Mouse (Mus musculus): ENCODE measurements at regions not wholly inside any gene's neighbourhood (a gene's known extent, or its start where the extent isn't known, plus 50 kb on each side); places are given as distances from the start of the nearest gene placed in this dataset.
A peak's percentile ranks its signal among the peaks of the same experiment; 100 is the strongest.

DNA sequence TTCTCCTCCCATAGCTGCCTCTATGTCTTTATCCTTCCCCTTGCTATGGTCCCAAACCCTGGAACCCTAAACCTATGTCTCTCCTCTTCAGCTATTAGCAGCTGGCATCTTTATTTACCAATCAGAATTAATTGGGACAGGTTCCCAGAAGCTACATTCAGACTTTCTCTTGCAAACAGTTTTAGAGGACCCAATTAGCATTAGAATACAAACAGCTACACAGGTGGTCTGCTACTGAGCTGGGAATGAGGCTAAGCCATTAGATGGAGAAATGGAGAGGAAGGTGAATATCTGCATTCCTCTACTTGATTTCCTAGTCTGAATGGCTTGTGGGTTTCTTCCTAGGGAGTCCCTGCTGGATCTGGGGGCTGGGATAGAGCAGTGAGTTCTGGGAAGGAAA, 611.9 kb downstream of the A830018L16Rik start:
- H3K36me3 ChIP-seq (ENCODE audit: control insufficient read depth, insufficient read depth, low read length) = no peaks in the 10 kb centered on the region
- no peaks in the 10 kb centered on the region for H3K9me3 ChIP-seq (ENCODE audit: control insufficient read depth, low read length)
- no peak overlapping the region for H3K4me2 ChIP-seq
- H3K4me3 ChIP-seq (ENCODE audit: low read depth, low read length) = no peak overlapping the region
- DNase-seq (ENCODE audit: low spot score, missing footprints) (no peak), ATAC-seq (ENCODE audit: low FRiP score) (no peak)
- no peak overlapping the region for H3K9ac ChIP-seq (ENCODE audit: low read length)
- H3K27me3 ChIP-seq (ENCODE audit: control insufficient read depth, insufficient read depth, low read length) = no peaks in the 10 kb centered on the region
- H3K4me1 ChIP-seq (ENCODE audit: control insufficient read depth, insufficient read depth, low read length) = no peaks in the 10 kb centered on the region
- no peak overlapping the region for H3K27ac ChIP-seq (ENCODE audit: low read depth, low read length)

DNA sequence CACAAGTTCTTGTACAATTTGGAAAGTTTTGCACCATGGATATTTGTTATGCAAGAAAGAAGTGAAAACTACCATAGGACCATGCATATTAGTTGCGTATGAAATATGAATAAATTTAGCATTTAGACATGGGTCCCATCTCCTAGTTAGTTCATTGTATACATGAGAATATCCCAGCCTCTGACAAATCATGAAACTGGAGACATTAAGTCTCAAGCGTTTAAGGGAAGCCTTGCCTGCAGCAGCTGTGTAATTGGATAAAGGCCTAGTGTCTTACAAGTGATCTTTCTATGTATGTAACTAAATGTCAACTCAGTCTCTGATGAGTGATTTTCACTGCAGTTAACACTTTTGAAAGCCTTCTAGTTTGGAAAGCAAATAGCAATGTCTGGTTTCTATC, 613.5 kb downstream of the A830018L16Rik start:
- no peak for DNase-seq (ENCODE audit: low spot score, missing footprints)
- Histone ChIP-seq H3K27ac (ENCODE audit: low read depth, low read length) (no peak overlapping the region), H3K9me3 (ENCODE audit: control insufficient read depth, low read length) (no peaks in the 10 kb centered on the region), H3K36me3 (ENCODE audit: control insufficient read depth, insufficient read depth, low read length) (no peaks in the 10 kb centered on the region), H3K9ac (ENCODE audit: low read length) (no peak overlapping the region), H3K4me1 (ENCODE audit: control insufficient read depth, insufficient read depth, low read length) (no peaks in the 10 kb centered on the region), H3K27me3 (ENCODE audit: control insufficient read depth, insufficient read depth, low read length) (no peaks in the 10 kb centered on the region), H3K4me2 (no peak overlapping the region), H3K4me3 (ENCODE audit: low read depth, low read length) (no peak overlapping the region)
- 75% methylated on average over 2 of the region's 2 CpGs for WGBS
- no peak for ATAC-seq (ENCODE audit: low FRiP score)

- no peak for DNase-seq (ENCODE audit: low spot score, missing footprints)
- H3K4me1 ChIP-seq (ENCODE audit: control insufficient read depth, insufficient read depth, low read length) = no peaks in the 10 kb centered on the region
- no peaks in the 10 kb centered on the region for H3K27me3 ChIP-seq (ENCODE audit: control insufficient read depth, insufficient read depth, low read length)
- H3K4me2 ChIP-seq = no peak overlapping the region
- H3K27ac ChIP-seq (ENCODE audit: low read depth, low read length) = no peak overlapping the region
- H3K4me3 ChIP-seq (ENCODE audit: low read depth, low read length) = no peak overlapping the region
- ATAC-seq (ENCODE audit: low FRiP score) = no peak
- H3K36me3 ChIP-seq (ENCODE audit: control insufficient read depth, insufficient read depth, low read length) = no peaks in the 10 kb centered on the region
- H3K9me3 ChIP-seq (ENCODE audit: control insufficient read depth, low read length) = no peaks in the 10 kb centered on the region
- 84% methylated on average over 4 of the region's 4 CpGs for WGBS
- H3K9ac ChIP-seq (ENCODE audit: low read length) = no peak overlapping the region
These were observed 614.2 kb downstream of the A830018L16Rik start for GRCm38 (mm10) chr1:12028074-12028473.

GRCm38 (mm10) chr1:12051931-12052482, 638.1 kb downstream of the A830018L16Rik start:
- Histone ChIP-seq H3K4me1 (ENCODE audit: control insufficient read depth, insufficient read depth, low read length) (peaks cover 6% of the 10 kb centered on the region; the same call in 1 of the 2 replicates), H3K36me3 (ENCODE audit: control insufficient read depth, insufficient read depth, low read length) (no peaks in the 10 kb centered on the region), H3K27ac (ENCODE audit: low read depth, low read length) (no peak overlapping the region), H3K9ac (ENCODE audit: low read length) (no peak overlapping the region), H3K4me2 (no peak overlapping the region), H3K9me3 (ENCODE audit: control insufficient read depth, low read length) (no peaks in the 10 kb centered on the region), H3K4me3 (ENCODE audit: low read depth, low read length) (no peak overlapping the region), H3K27me3 (ENCODE audit: control insufficient read depth, insufficient read depth, low read length) (peaks cover 33% of the 10 kb centered on the region)
- no peak for ATAC-seq (ENCODE audit: low FRiP score)
- 72% methylated on average over 8 of the region's 8 CpGs for WGBS
- DNase-seq (ENCODE audit: low spot score, missing footprints) = peak; percentile 69

- no peak overlapping the region for H3K27ac ChIP-seq (ENCODE audit: low read depth, low read length)
- ATAC-seq (ENCODE audit: low FRiP score) = peak; percentile 96
These were observed 642.1 kb downstream of the A830018L16Rik start for GRCm38 (mm10) chr1:12055865-12056560.

DNA sequence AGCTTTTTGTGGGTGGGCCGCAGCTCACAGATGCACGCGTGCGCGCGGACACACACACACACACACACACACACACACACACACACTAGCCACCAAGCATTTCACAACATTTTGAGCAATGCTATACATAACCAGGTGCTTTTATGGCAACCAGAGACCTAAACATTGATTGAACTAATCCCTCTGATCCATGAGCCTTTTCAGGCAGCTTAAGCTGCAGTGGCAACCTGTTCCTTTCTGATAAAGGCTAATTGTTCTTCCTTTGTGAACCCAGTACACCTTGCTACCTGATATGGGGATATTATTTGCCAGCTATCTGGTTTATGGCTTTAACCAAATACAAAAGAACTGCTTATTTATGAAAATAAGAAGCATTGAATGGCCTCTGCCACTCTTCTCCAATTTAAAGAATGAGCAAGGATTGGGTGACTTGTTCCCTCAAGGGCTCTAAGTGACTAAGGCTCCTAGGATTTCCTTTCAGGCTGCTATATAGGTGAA, 651.2 kb downstream of the A830018L16Rik start:
- Histone ChIP-seq H3K4me3 (ENCODE audit: low read depth, low read length) (no peak overlapping the region), H3K27me3 (ENCODE audit: control insufficient read depth, insufficient read depth, low read length) (peaks cover 6% of the 10 kb centered on the region; the same call in 1 of the 2 replicates), H3K4me2 (no peak overlapping the region), H3K36me3 (ENCODE audit: control insufficient read depth, insufficient read depth, low read length) (no peaks in the 10 kb centered on the region), H3K4me1 (ENCODE audit: control insufficient read depth, insufficient read depth, low read length) (no peaks in the 10 kb centered on the region), H3K9ac (ENCODE audit: low read length) (no peak overlapping the region), H3K27ac (ENCODE audit: low read depth, low read length) (no peak overlapping the region), H3K9me3 (ENCODE audit: control insufficient read depth, low read length) (no peaks in the 10 kb centered on the region)
- WGBS = over 99% methylated on average over 6 of the region's 6 CpGs
- DNase-seq (ENCODE audit: low spot score, missing footprints) = peak; percentile 69
- ATAC-seq (ENCODE audit: low FRiP score) = no peak

More at GRCm38 (mm10) chr1:12055865-12056560, 642.1 kb downstream of the A830018L16Rik start:
- no peak overlapping the region for H3K4me2 ChIP-seq
- peaks cover 8% of the 10 kb centered on the region; the same call in 1 of the 2 replicates for H3K4me1 ChIP-seq (ENCODE audit: control insufficient read depth, insufficient read depth, low read length)
- H3K9me3 ChIP-seq (ENCODE audit: control insufficient read depth, low read length) = no peaks in the 10 kb centered on the region
- DNase-seq (ENCODE audit: low spot score, missing footprints) = peak; percentile 92
- H3K27me3 ChIP-seq (ENCODE audit: control insufficient read depth, insufficient read depth, low read length) = peaks cover 42% of the 10 kb centered on the region
- no peaks in the 10 kb centered on the region for H3K36me3 ChIP-seq (ENCODE audit: control insufficient read depth, insufficient read depth, low read length)
- H3K4me3 ChIP-seq (ENCODE audit: low read depth, low read length) = no peak overlapping the region
- WGBS = 16% methylated on average over 3 of the region's 3 CpGs
- no peak overlapping the region for H3K9ac ChIP-seq (ENCODE audit: low read length)

DNA sequence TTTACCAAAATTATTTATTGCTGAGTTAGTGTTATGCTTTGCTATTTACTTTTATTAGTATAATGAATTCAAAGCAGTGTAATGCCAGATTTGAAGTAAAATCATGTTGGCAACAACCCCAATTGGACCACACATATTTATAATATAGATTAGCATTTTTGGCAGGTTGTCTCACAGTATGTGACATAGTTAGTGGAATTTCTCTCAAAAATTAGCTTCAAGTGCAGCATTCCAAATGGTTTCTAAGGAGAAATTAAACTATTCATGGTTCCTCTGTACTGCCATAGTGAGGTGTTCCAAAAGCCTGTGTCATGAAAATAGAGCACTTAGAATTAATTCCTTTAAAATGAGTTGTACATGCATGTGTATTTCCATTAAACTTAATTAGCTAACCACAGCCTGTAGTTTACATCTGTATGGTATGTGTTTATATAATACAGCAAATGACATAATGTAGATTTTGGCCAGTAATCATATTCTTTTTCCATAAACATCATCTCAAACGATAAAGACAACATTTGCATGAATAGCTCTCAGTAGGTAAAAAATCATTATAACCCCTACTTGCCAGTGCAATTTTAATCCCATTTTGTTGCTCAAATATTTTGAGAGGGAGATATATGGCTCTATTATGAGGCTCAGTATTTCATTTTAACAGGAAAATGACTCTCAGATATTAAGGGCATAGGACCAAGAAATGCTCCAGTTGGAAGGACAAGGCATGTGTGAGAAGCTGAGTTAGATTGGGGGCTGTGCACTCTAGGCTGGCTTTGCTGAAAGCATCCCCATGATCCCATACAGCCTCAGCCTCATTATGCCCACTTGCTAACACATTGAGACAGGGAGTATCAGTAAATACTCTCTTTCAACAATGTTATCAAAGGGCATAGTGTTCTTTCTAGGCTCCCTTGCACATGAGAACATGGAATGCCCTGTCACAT, 678.9 kb downstream of the A830018L16Rik start:
- WGBS = 92% methylated on average over 1 of the region's 1 CpGs
- Histone ChIP-seq H3K27ac (ENCODE audit: low read depth, low read length) (no peak overlapping the region), H3K4me1 (ENCODE audit: control insufficient read depth, insufficient read depth, low read length) (no peaks in the 10 kb centered on the region), H3K4me3 (ENCODE audit: low read depth, low read length) (no peak overlapping the region), H3K27me3 (ENCODE audit: control insufficient read depth, insufficient read depth, low read length) (no peaks in the 10 kb centered on the region), H3K36me3 (ENCODE audit: control insufficient read depth, insufficient read depth, low read length) (no peaks in the 10 kb centered on the region), H3K9me3 (ENCODE audit: control insufficient read depth, low read length) (no peaks in the 10 kb centered on the region), H3K4me2 (no peak overlapping the region), H3K9ac (ENCODE audit: low read length) (no peak overlapping the region)
- DNase-seq (ENCODE audit: low spot score, missing footprints) = no peak
- no peak for ATAC-seq (ENCODE audit: low FRiP score)

GRCm38 (mm10) chr1:12115041-12115828, 701.3 kb downstream of the A830018L16Rik start:
- DNase-seq (ENCODE audit: low spot score, missing footprints) (no peak), ATAC-seq (ENCODE audit: low FRiP score) (no peak)
- H3K9me3 ChIP-seq (ENCODE audit: control insufficient read depth, low read length) = no peaks in the 10 kb centered on the region
- no peaks in the 10 kb centered on the region for H3K27me3 ChIP-seq (ENCODE audit: control insufficient read depth, insufficient read depth, low read length)
- no peak overlapping the region for H3K4me2 ChIP-seq
- H3K36me3 ChIP-seq (ENCODE audit: control insufficient read depth, insufficient read depth, low read length) = no peaks in the 10 kb centered on the region
- H3K27ac ChIP-seq (ENCODE audit: low read depth, low read length) = no peak overlapping the region
- H3K4me3 ChIP-seq (ENCODE audit: low read depth, low read length) = no peak overlapping the region
- H3K4me1 ChIP-seq (ENCODE audit: control insufficient read depth, insufficient read depth, low read length) = no peaks in the 10 kb centered on the region
- no peak overlapping the region for H3K9ac ChIP-seq (ENCODE audit: low read length)
